In genomic region chr11:100897294-100898231, GRCm38 (mm10) we compare ENCODE assay signal across 8 mouse cellular contexts. TPM values are rescaled to one million over a fixed set of nuclear protein-coding genes. Genes with fewer than 3 reads are reported as not detected.
DNase-seq lines count a peak whose midpoint lies in the region; ATAC-seq and TF ChIP-seq lines count a peak whose summit lies in the region.

No protein-coding gene starts in this region.

- peak; percentile 45 for DNase-seq in gastrocnemius, adult 2 months
- DNase-seq in gastrocnemius, adult 8-10 months (ENCODE audit: low spot score in 2 of 2) = no peak
- DNase-seq in adrenal gland, adult (ENCODE audit: inconsistent age in 2 of 2, low spot score in 1 of 2) = no peak
- no peak for DNase-seq in liver
- DNase-seq in ovary, postnatal 14 days (ENCODE audit: low spot score) = no peak

- H3K36me3 ChIP-seq in forebrain, embryonic 15.5 days = peaks cover 14% of the 10 kb centered on the region

- H3K27ac ChIP-seq in gastrocnemius, adult 2 months = peak overlapping the region; percentile 24; the same call in 1 of the 2 replicates
- peak overlapping the region; percentile 56; the same call in 1 of the 2 replicates for H3K27ac ChIP-seq in forebrain, embryonic 15.5 days (replicated peaks)

- H3K4me1 ChIP-seq in forebrain, embryonic 15.5 days = peaks cover 28% of the 10 kb centered on the region

- peak; percentile 77 for ATAC-seq in CD4-positive, CD25-positive, alpha-beta regulatory T cell, adult 4 months
- no peak; the same call in 1 of the 2 replicates for ATAC-seq in forebrain, embryonic 15.5 days (replicated peaks)
- ATAC-seq in megakaryocyte-erythroid progenitor cell, adult 5-6 weeks (replicated peaks; ENCODE audit: low FRiP score, low TSS enrichment, poor library complexity, severe bottlenecking) = peak; percentile 28; the same call in 1 of the 2 replicates

- no peaks in the 10 kb centered on the region for H3K27me3 ChIP-seq in forebrain, embryonic 15.5 days

- intact Hi-C loops in gastrocnemius, adult 2 months (cut with DNase I) = no loop called here

- no peak overlapping the region for H3K9ac ChIP-seq in forebrain, embryonic 15.5 days (replicated peaks)

- H3K4me2 ChIP-seq in forebrain, embryonic 15.5 days (replicated peaks) = no peak overlapping the region

- 53% methylated on average over 7 of the region's 7 CpGs for WGBS in forebrain, embryonic 15.5 days

- no peak overlapping the region for H3K4me3 ChIP-seq in gastrocnemius, adult 2 months
- no peak overlapping the region for H3K4me3 ChIP-seq in forebrain, embryonic 15.5 days

- no peaks in the 10 kb centered on the region for H3K9me3 ChIP-seq in forebrain, embryonic 15.5 days

- no peak for TF ChIP-seq CTCF in gastrocnemius, adult 2 months (IDR thresholded peaks at IDR 0.05)

RNA-seq across cellular contexts. Expression of gene Stat5a, which starts 38.4 kb away (rescaled TPM):
- 10 to 100 TPM; 11.7 to 15.8 TPM for total RNA-seq in gastrocnemius, adult 2 months (2021)
- total RNA-seq in gastrocnemius, adult 8-10 months (2022) = 10 to 100 TPM; 10.9 to 16.8 (median 11.0) TPM
- polyA plus RNA-seq in CD4-positive, CD25-positive, alpha-beta regulatory T cell, adult 4 months (2017; shearing (Covaris generic)) = 10 to 100 TPM; 37.9 to 52.4 TPM
- polyA plus RNA-seq in forebrain, embryonic 15.5 days (2015; fragmentation: Nextera tagmentation; extraction: Ambion mirVana) = 0.71 and 1.0 TPM in 2 replicates
- total RNA-seq in megakaryocyte-erythroid progenitor cell, adult 5-6 weeks (2014; fragmentation: Nextera tagmentation) = 81.1 and 116 TPM in 2 replicates
- 55.9 and 62.7 TPM in 2 replicates for total RNA-seq in megakaryocyte-erythroid progenitor cell, adult 5-6 weeks (2017)

RNA-seq across cellular contexts. Expression of gene Stat3, which starts 41.8 kb away (rescaled TPM):
- 10 to 100 TPM; 40.6 to 44.2 TPM for total RNA-seq in gastrocnemius, adult 2 months (2021)
- total RNA-seq in gastrocnemius, adult 8-10 months (2022) = 10 to 100 TPM; 32.9 to 41.1 (median 37.5) TPM
- polyA plus RNA-seq in CD4-positive, CD25-positive, alpha-beta regulatory T cell, adult 4 months (2017; shearing (Covaris generic)) = 100 to 1,000 TPM; 105 to 122 TPM
- polyA plus RNA-seq in forebrain, embryonic 15.5 days (2015; fragmentation: Nextera tagmentation; extraction: Ambion mirVana) = 31.1 and 32.3 TPM in 2 replicates
- total RNA-seq in megakaryocyte-erythroid progenitor cell, adult 5-6 weeks (2014; fragmentation: Nextera tagmentation) = 16.7 and 20.2 TPM in 2 replicates
- total RNA-seq in megakaryocyte-erythroid progenitor cell, adult 5-6 weeks (2017) = 20.3 and 50.3 TPM in 2 replicates

RNA-seq across cellular contexts. Expression of gene Stat5b, which starts 47.0 kb away (rescaled TPM):
- 100 to 1,000 TPM; 139 to 145 TPM for total RNA-seq in gastrocnemius, adult 2 months (2021)
- total RNA-seq in gastrocnemius, adult 8-10 months (2022) = 100 to 1,000 TPM; 136 to 186 (median 155) TPM
- 10 to 100 TPM; 39.3 to 53.2 TPM for polyA plus RNA-seq in CD4-positive, CD25-positive, alpha-beta regulatory T cell, adult 4 months (2017; shearing (Covaris generic))
- polyA plus RNA-seq in forebrain, embryonic 15.5 days (2015; fragmentation: Nextera tagmentation; extraction: Ambion mirVana) = 11.4 and 13.3 TPM in 2 replicates
- 45.1 and 53.5 TPM in 2 replicates for total RNA-seq in megakaryocyte-erythroid progenitor cell, adult 5-6 weeks (2014; fragmentation: Nextera tagmentation)
- 37.0 and 58.7 TPM in 2 replicates for total RNA-seq in megakaryocyte-erythroid progenitor cell, adult 5-6 weeks (2017)
